In genomic region chr10:9912395-9912794, GRCm38 (mm10) we compare ENCODE assay signal across 18 mouse cellular contexts.
"Had no signal": no experiment of that assay in that cellular context is flagged by ENCODE, and none has a peak within 500 bp of the region (broad histone marks: within the 10 kb centered on the region; RNA-seq: fewer than 3 reads in every experiment).

No protein-coding gene starts in this region.

- H3K27ac ChIP-seq: kidney, embryonic 15.5 days; limb, embryonic 12.5 days; limb, embryonic 15.5 days; liver, embryonic 14.5 days; macrophage; midbrain, embryonic 13.5 days had no signal

- H3K27me3 ChIP-seq: kidney, embryonic 15.5 days; limb, embryonic 12.5 days; limb, embryonic 15.5 days; midbrain, embryonic 13.5 days had no signal

- DNase-seq: kidney, adult 8-10 months; kidney, postnatal 10 days; kidney, postnatal 36 days; layer of hippocampus, postnatal 36 days; left cerebral cortex, postnatal 4 days; liver, postnatal 0 days; lung, embryonic 14.5 days; thymus, adult 2 months; thymus, postnatal 14 days; thymus, postnatal 4 days had no signal

- H3K36me3 ChIP-seq: kidney, embryonic 15.5 days; limb, embryonic 12.5 days; limb, embryonic 15.5 days; midbrain, embryonic 13.5 days had no signal

- H3K9me3 ChIP-seq: kidney, embryonic 15.5 days; limb, embryonic 12.5 days; limb, embryonic 15.5 days; midbrain, embryonic 13.5 days had no signal

- H3K4me3 ChIP-seq: kidney, embryonic 15.5 days; limb, embryonic 12.5 days; limb, embryonic 15.5 days; midbrain, embryonic 13.5 days had no signal

- H3K9ac ChIP-seq: kidney, embryonic 15.5 days; limb, embryonic 12.5 days; limb, embryonic 15.5 days; liver, embryonic 14.5 days; liver, postnatal 0 days; lung, embryonic 14.5 days; midbrain, embryonic 13.5 days had no signal

- H3K4me1 ChIP-seq: kidney, embryonic 15.5 days; limb, embryonic 12.5 days; limb, embryonic 15.5 days; midbrain, embryonic 13.5 days had no signal

- ATAC-seq: liver, postnatal 0 days; lung, postnatal 0 days; midbrain, embryonic 13.5 days had no signal

- H3K4me2 ChIP-seq: kidney, embryonic 15.5 days; limb, embryonic 12.5 days; limb, embryonic 15.5 days; liver, embryonic 11.5 days; lung, embryonic 14.5 days; midbrain, embryonic 13.5 days had no signal
